Mouse (Mus musculus) lung, embryonic 15.5 days (tissue): ENCODE results near the gene Mtr. TPM values are rescaled to one million over a fixed set of nuclear protein-coding genes. Genes with fewer than 3 reads are reported as not detected.
A peak's percentile ranks its signal among the peaks of the same experiment; 100 is the strongest.
"Not testable (repeated sequence)": the region's sequence is repeated elsewhere in the genome, so short reads cannot be mapped to it uniquely, and the experiment has no call there.

Source experiments
- ATAC-seq: fragments of 200-750 bp; cut with Nextera tagmentation; 2 replicates; pipeline ENCODE4 v1.8.0; 2017; ENCODE audit warnings: moderate number of reproducible peaks, borderline replicate concordance; ENCODE audit not compliant: low FRiP score, low TSS enrichment; ENCODE audit errors: extremely low read depth
- H3K27ac ChIP-seq: fragments of 300-500 bp; sonication (generic); 2 replicates; pipeline ENCODE4 v1.5.1; 2015; ENCODE audit warnings: moderate library complexity, mild to moderate bottlenecking, inconsistent platforms
- H3K27me3 ChIP-seq: fragments of 300-500 bp; sonication (generic); 2 replicates; pipeline ENCODE4 v1.6.1; 2015; ENCODE audit warnings: inconsistent platforms
- H3K36me3 ChIP-seq: fragments of 300-500 bp; sonication (generic); 2 replicates; pipeline ENCODE4 v1.6.1; 2015; ENCODE audit warnings: inconsistent platforms
- H3K4me1 ChIP-seq: fragments of 300-500 bp; sonication (generic); 2 replicates; pipeline ENCODE4 v1.6.1; 2015; ENCODE audit warnings: inconsistent platforms
- H3K4me2 ChIP-seq: fragments of 300-500 bp; sonication (generic); 2 replicates; pipeline ENCODE4 v1.6.1; 2015; ENCODE audit warnings: inconsistent platforms, mild to moderate bottlenecking, moderate library complexity
- H3K4me3 ChIP-seq: fragments of 300-500 bp; sonication (generic); 2 replicates; pipeline ENCODE4 v1.5.1; 2015; ENCODE audit warnings: mild to moderate bottlenecking, inconsistent platforms
- H3K9ac ChIP-seq: fragments of 300-500 bp; sonication (generic); 2 replicates; pipeline ENCODE4 v1.6.1; 2015; ENCODE audit warnings: inconsistent platforms
- H3K9me3 ChIP-seq: fragments of 300-500 bp; sonication (generic); 2 replicates; pipeline ENCODE4 v1.6.1; 2016; ENCODE audit warnings: inconsistent platforms
- WGBS: fragments of 180-500 bp; shearing (Covaris S2); methylation state at CpG from one replicate; pipeline ENCODE4 v1.1.7; 2015; 5-methylcytosine and 5-hydroxymethylcytosine counted together
- polyA plus RNA-seq: library from polyadenylated mRNA; unstranded; fragments of >200 nt; fragmentation: Nextera tagmentation; extraction: Ambion mirVana; gene quantifications from 2 replicates; pipeline ENCODE4 v1.2.1, GENCODE M21; 2015

Gene Mtr
- polyA plus RNA-seq, 1 experiment from 2014 or later, result 15.4 TPM

DNA sequence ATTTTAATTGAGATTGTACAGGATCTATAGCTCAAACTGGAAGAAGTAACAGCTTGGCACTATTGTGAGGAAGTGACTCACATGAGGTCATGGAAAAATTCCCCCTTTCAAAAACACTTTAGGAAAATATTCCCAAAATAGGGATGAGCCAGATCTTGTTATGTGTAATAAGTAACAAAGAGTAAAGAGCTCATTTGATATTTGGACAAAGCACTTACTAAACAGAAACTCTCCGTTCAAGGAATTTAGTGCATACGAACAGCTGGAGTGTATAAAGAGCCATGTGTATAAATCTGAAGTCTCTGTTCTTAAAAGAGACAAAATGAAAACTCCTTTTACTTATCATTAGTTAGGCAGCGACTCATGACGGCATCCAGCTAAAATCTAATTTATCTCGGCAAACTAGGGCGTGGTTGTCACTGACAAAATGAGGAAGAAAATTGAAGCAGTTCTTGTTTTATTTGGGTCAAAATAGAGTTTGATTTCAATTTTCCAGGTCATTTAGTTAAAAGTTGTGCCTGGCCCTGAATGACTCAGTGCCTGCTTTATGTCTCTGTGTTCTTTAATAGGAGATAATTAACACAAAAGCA, 110.9 kb downstream of the Mtr start:
- H3K4me3 ChIP-seq, result no peak overlapping the region
- H3K27ac ChIP-seq, result no peak overlapping the region
- no peaks in the 10 kb centered on the region for H3K27me3 ChIP-seq
- no peak for ATAC-seq
- H3K36me3 ChIP-seq, result no peaks in the 10 kb centered on the region
- H3K4me1 ChIP-seq, result no peaks in the 10 kb centered on the region
- no peaks in the 10 kb centered on the region for H3K9me3 ChIP-seq
- H3K9ac ChIP-seq, result no peak overlapping the region
- WGBS, result 52% methylated on average over 6 of the region's 6 CpGs
- no peak overlapping the region for H3K4me2 ChIP-seq

- H3K27ac ChIP-seq, result no peak overlapping the region
- H3K9ac ChIP-seq, result no peak overlapping the region
- H3K4me1 ChIP-seq, result no peaks in the 10 kb centered on the region
- ATAC-seq, result no peak
- 47% methylated on average over 2 of the region's 2 CpGs for WGBS
- H3K9me3 ChIP-seq, result no peaks in the 10 kb centered on the region
- H3K4me3 ChIP-seq, result no peak overlapping the region
- no peaks in the 10 kb centered on the region for H3K27me3 ChIP-seq
- H3K36me3 ChIP-seq, result no peaks in the 10 kb centered on the region
- H3K4me2 ChIP-seq, result no peak overlapping the region
These were observed 111.5 kb downstream of the Mtr start for GRCm38 (mm10) chr13:12146402-12146801.

- no peak for ATAC-seq
- 88% methylated on average over 5 of the region's 5 CpGs for WGBS
- Histone ChIP-seq H3K27me3 (no peaks in the 10 kb centered on the region), H3K9ac (no peak overlapping the region), H3K4me3 (no peak overlapping the region), H3K36me3 (no peaks in the 10 kb centered on the region), H3K4me1 (no peaks in the 10 kb centered on the region), H3K4me2 (no peak overlapping the region), H3K27ac (no peak overlapping the region), H3K9me3 (no peaks in the 10 kb centered on the region)
These were observed 114.6 kb downstream of the Mtr start for GRCm38 (mm10) chr13:12143347-12143746.

DNA sequence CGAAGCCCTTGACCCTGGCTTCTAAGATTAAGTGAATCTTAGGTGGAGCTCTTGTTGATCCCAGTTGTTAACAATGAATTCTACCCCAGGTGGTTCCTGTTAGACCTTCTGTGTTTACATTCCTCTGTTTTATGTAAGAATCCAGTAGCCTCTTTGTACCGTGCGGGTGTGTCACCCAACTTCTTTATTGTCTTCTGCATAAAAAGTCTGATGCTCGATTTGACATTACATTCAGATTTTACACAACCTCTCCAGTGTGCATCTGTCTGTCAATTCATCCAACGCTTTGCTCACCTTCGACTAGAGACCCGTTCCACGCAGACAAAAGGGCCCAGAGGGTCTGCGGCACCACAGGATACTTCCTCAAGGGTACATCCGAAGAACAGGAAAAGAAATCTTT, 121.5 kb downstream of the Mtr start:
- not testable (repeated sequence) for H3K27ac ChIP-seq, H3K4me1 ChIP-seq, H3K4me3 ChIP-seq, H3K9me3 ChIP-seq, H3K4me2 ChIP-seq, ATAC-seq, H3K9ac ChIP-seq, H3K36me3 ChIP-seq, H3K27me3 ChIP-seq
- 78% methylated on average over 10 of the region's 10 CpGs for WGBS

DNA sequence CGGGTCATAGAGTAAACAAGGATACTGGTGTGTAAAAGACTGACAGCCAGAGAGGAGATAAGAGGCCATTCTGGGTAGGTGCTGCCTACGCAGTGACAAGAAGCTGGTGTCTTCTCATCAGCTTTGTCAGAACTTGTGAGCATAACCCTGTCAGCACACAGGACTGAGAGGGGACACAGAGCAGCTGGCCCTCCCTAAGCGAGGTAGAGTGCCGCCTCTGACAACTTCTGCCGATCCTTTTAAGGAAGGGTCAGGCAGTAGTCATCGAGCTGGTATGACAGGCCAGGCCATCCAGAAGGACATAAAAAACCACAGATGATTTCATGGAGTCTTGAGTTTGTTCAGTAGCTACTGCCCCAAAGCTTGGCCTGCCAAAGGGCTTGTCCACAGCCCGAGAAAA, 124.4 kb downstream of the Mtr start:
- H3K27me3 ChIP-seq, result no peaks in the 10 kb centered on the region
- no peak overlapping the region for H3K27ac ChIP-seq
- H3K4me3 ChIP-seq, result no peak overlapping the region
- no peak overlapping the region for H3K4me2 ChIP-seq
- H3K4me1 ChIP-seq, result 0 out of 2 replicates have a peak, but pooled peaks cover 7% of the 10 kb centered on the region
- no peaks in the 10 kb centered on the region for H3K36me3 ChIP-seq
- H3K9me3 ChIP-seq, result no peaks in the 10 kb centered on the region
- 18% methylated on average over 7 of the region's 7 CpGs for WGBS
- no peak overlapping the region for H3K9ac ChIP-seq
- peak; percentile 81; the same call in 1 of the 2 replicates for ATAC-seq

Other genes starting within 250 kb of the Mtr start
- 1.2 and 1.5 TPM in 2 replicates for gene Ryr2, start 151.2 kb downstream of the Mtr start, polyA plus RNA-seq
- gene Actn2, start 82.6 kb upstream of the Mtr start, polyA plus RNA-seq, result 30.1 and 33.0 TPM in 2 replicates
- 15.5 and 16.2 TPM in 2 replicates for gene Heatr1, start 136.9 kb upstream of the Mtr start, polyA plus RNA-seq
- gene Lgals8, start 206.8 kb upstream of the Mtr start, polyA plus RNA-seq, result 25.1 and 28.6 TPM in 2 replicates